Mouse (Mus musculus): ENCODE results near the gene Snx10. TPM values are rescaled to one million over a fixed set of nuclear protein-coding genes. Genes with fewer than 3 reads are reported as not detected.
A peak's percentile ranks its signal among the peaks of the same experiment; 100 is the strongest.

Snx10 gene
- polyA plus RNA-seq, 1 experiment = 2.4 TPM

- no peak for TF ChIP-seq CTCF (IDR thresholded peaks at IDR 0.05; ENCODE audit: extremely low read depth, insufficient read depth, insufficient read length, insufficient replicate concordance)
- TF ChIP-seq POLR2A (IDR thresholded peaks at IDR 0.05; ENCODE audit: low read depth, low read length) = no peak
- no peak overlapping the region for H3K4me3 ChIP-seq (ENCODE audit: extremely low read depth, insufficient read depth, insufficient read length)
- H3K4me1 ChIP-seq (ENCODE audit: control insufficient read depth, insufficient read depth, insufficient read length) = no peaks in the 10 kb centered on the region
- 94% methylated on average over 5 of the region's 5 CpGs for WGBS
- H3K36me3 ChIP-seq (ENCODE audit: control insufficient read depth, insufficient read depth, low read length) = peaks cover 9% of the 10 kb centered on the region
- no peaks in the 10 kb centered on the region for H3K27me3 ChIP-seq (ENCODE audit: control insufficient read depth, insufficient read depth, low read length)
- H3K27ac ChIP-seq (ENCODE audit: insufficient read depth, low read length) = no peak overlapping the region
- DNase-seq (ENCODE audit: low read depth in 1 of 2, low spot score in 2 of 2) = no peak
Measured at GRCm38 (mm10) chr6:51486731-51487130, 37.0 kb upstream of the Snx10 start.

GRCm38 (mm10) chr6:51489787-51490186, 33.9 kb upstream of the Snx10 start:
- Histone ChIP-seq H3K36me3 (ENCODE audit: control insufficient read depth, insufficient read depth, low read length) (no peaks in the 10 kb centered on the region), H3K27me3 (ENCODE audit: control insufficient read depth, insufficient read depth, low read length) (no peaks in the 10 kb centered on the region), H3K4me3 (ENCODE audit: extremely low read depth, insufficient read depth, insufficient read length) (no peak overlapping the region), H3K4me1 (ENCODE audit: control insufficient read depth, insufficient read depth, insufficient read length) (no peaks in the 10 kb centered on the region), H3K27ac (ENCODE audit: insufficient read depth, low read length) (no peak overlapping the region)
- TF ChIP-seq POLR2A (IDR thresholded peaks at IDR 0.05; ENCODE audit: low read depth, low read length) = no peak
- no peak for DNase-seq (ENCODE audit: low read depth in 1 of 2, low spot score in 2 of 2)
- WGBS = 90% methylated on average over 2 of the region's 2 CpGs

- Histone ChIP-seq H3K27ac (ENCODE audit: insufficient read depth, low read length) (no peak overlapping the region), H3K27me3 (ENCODE audit: control insufficient read depth, insufficient read depth, low read length) (no peaks in the 10 kb centered on the region), H3K4me3 (ENCODE audit: extremely low read depth, insufficient read depth, insufficient read length) (no peak overlapping the region), H3K36me3 (ENCODE audit: control insufficient read depth, insufficient read depth, low read length) (no peaks in the 10 kb centered on the region), H3K4me1 (ENCODE audit: control insufficient read depth, insufficient read depth, insufficient read length) (no peaks in the 10 kb centered on the region)
- DNase-seq (ENCODE audit: low read depth in 1 of 2, low spot score in 2 of 2) = no peak
- TF ChIP-seq CTCF (IDR thresholded peaks at IDR 0.05; ENCODE audit: extremely low read depth, insufficient read depth, insufficient read length, insufficient replicate concordance) = no peak
- no peak for TF ChIP-seq POLR2A (IDR thresholded peaks at IDR 0.05; ENCODE audit: low read depth, low read length)
- WGBS = 80% methylated on average over 8 of the region's 8 CpGs
Measured at GRCm38 (mm10) chr6:51497321-51498111, 26.2 kb upstream of the Snx10 start.

- WGBS = 70% methylated on average over 1 of the region's 1 CpGs
- TF ChIP-seq CTCF (IDR thresholded peaks at IDR 0.05; ENCODE audit: extremely low read depth, insufficient read depth, insufficient read length, insufficient replicate concordance) = no peak
- no peak for TF ChIP-seq POLR2A (IDR thresholded peaks at IDR 0.05; ENCODE audit: low read depth, low read length)
- no peaks in the 10 kb centered on the region for H3K36me3 ChIP-seq (ENCODE audit: control insufficient read depth, insufficient read depth, low read length)
Measured at GRCm38 (mm10) chr6:51505671-51506070, 18.0 kb upstream of the Snx10 start.

GRCm38 (mm10) chr6:51507556-51507955, 16.1 kb upstream of the Snx10 start:
- Histone ChIP-seq H3K36me3 (ENCODE audit: control insufficient read depth, insufficient read depth, low read length) (no peaks in the 10 kb centered on the region), H3K27me3 (ENCODE audit: control insufficient read depth, insufficient read depth, low read length) (no peaks in the 10 kb centered on the region), H3K4me3 (ENCODE audit: extremely low read depth, insufficient read depth, insufficient read length) (no peak overlapping the region), H3K27ac (ENCODE audit: insufficient read depth, low read length) (no peak overlapping the region), H3K4me1 (ENCODE audit: control insufficient read depth, insufficient read depth, insufficient read length) (no peaks in the 10 kb centered on the region; the same call in 1 of the 2 replicates)
- TF ChIP-seq POLR2A (IDR thresholded peaks at IDR 0.05; ENCODE audit: low read depth, low read length) (no peak), CTCF (IDR thresholded peaks at IDR 0.05; ENCODE audit: extremely low read depth, insufficient read depth, insufficient read length, insufficient replicate concordance) (no peak)
- DNase-seq (ENCODE audit: low read depth in 1 of 2, low spot score in 2 of 2) = no peak
- WGBS = 82% methylated on average over 2 of the region's 2 CpGs

More at GRCm38 (mm10) chr6:51505671-51506070, 18.0 kb upstream of the Snx10 start:
- Histone ChIP-seq H3K27ac (ENCODE audit: insufficient read depth, low read length) (no peak overlapping the region), H3K4me1 (ENCODE audit: control insufficient read depth, insufficient read depth, insufficient read length) (no peaks in the 10 kb centered on the region; the same call in 1 of the 2 replicates), H3K4me3 (ENCODE audit: extremely low read depth, insufficient read depth, insufficient read length) (no peak overlapping the region), H3K27me3 (ENCODE audit: control insufficient read depth, insufficient read depth, low read length) (no peaks in the 10 kb centered on the region)
- DNase-seq (ENCODE audit: low read depth in 1 of 2, low spot score in 2 of 2) = no peak

- Histone ChIP-seq H3K36me3 (ENCODE audit: control insufficient read depth, insufficient read depth, low read length) (no peaks in the 10 kb centered on the region), H3K27ac (ENCODE audit: insufficient read depth, low read length) (no peak overlapping the region), H3K27me3 (ENCODE audit: control insufficient read depth, insufficient read depth, low read length) (no peaks in the 10 kb centered on the region), H3K4me1 (ENCODE audit: control insufficient read depth, insufficient read depth, insufficient read length) (no peaks in the 10 kb centered on the region; the same call in 1 of the 2 replicates), H3K4me3 (ENCODE audit: extremely low read depth, insufficient read depth, insufficient read length) (no peak overlapping the region)
- 26% methylated on average over 18 of the region's 18 CpGs for whole genome bisulfite sequencing
- TF ChIP-seq CTCF (IDR thresholded peaks at IDR 0.05; ENCODE audit: extremely low read depth, insufficient read depth, insufficient read length, insufficient replicate concordance) (peak; percentile 77; the same call in 1 of the 2 replicates), POLR2A (IDR thresholded peaks at IDR 0.05; ENCODE audit: low read depth, low read length) (no peak)
- DNase-seq (ENCODE audit: low read depth in 1 of 2, low spot score in 2 of 2) = peak; percentile 65 to 70
Measured at GRCm38 (mm10) chr6:51508750-51509648, 14.7 kb upstream of the Snx10 start.
